Mouse (Mus musculus): ENCODE results near the gene Parg. TPM values are rescaled to one million over a fixed set of nuclear protein-coding genes. Genes with fewer than 3 reads are reported as not detected.
"Not testable (repeated sequence)": the region's sequence is repeated elsewhere in the genome, so short reads cannot be mapped to it uniquely, and the experiment has no call there.

Parg gene
- total RNA-seq (2021) (10 to 100 TPM; 49.0 to 69.1 TPM), polyA plus RNA-seq (2012; rRNA removed) (6.3 and 8.9 TPM in 2 replicates)
- long read RNA-seq, full-length matches to known transcripts = 22 of 41 reads
- long read RNA-seq, partial matches to known transcripts = 5 of 41 reads
- long read RNA-seq, other reads (novel, unspliced or antisense) = 14 of 41 reads

GRCm38 (mm10) chr14:32201791-32202451 is at the start of gene Parg, which contains the start of gene Timm23:
Parg (plus strand) TSS chr14:32201949.
Timm23 (minus strand) TSS chr14:32201898.
- peak; percentile 93 for DNase-seq

- no peak for DNase-seq
Measured at GRCm38 (mm10) chr14:32152243-32152965, 49.3 kb upstream of the Parg start.

- no peak for DNase-seq
Measured at GRCm38 (mm10) chr14:32153156-32153555, 48.6 kb upstream of the Parg start.

- no peak for DNase-seq
Measured at GRCm38 (mm10) chr14:32154758-32155157, 47.0 kb upstream of the Parg start.

GRCm38 (mm10) chr14:32159150-32159670 is 42.5 kb upstream of the Parg start:
- no peak for DNase-seq

GRCm38 (mm10) chr14:32159690-32160246 is 42.0 kb upstream of the Parg start, which contains the start of gene Ncoa4:
Ncoa4 (plus strand) TSS chr14:32159865.
- peak; percentile 98 for DNase-seq

GRCm38 (mm10) chr14:32160563-32160962 is 41.2 kb upstream of the Parg start:
- DNase-seq = no peak

GRCm38 (mm10) chr14:32161090-32161885 is 40.5 kb upstream of the Parg start:
- no peak for DNase-seq

- no peak for DNase-seq
Measured at GRCm38 (mm10) chr14:32162231-32162630, 39.5 kb upstream of the Parg start.

GRCm38 (mm10) chr14:32163203-32163888 is 38.4 kb upstream of the Parg start:
- no peak for DNase-seq

- no peak for DNase-seq
Measured at GRCm38 (mm10) chr14:32164173-32165051, 37.3 kb upstream of the Parg start.

GRCm38 (mm10) chr14:32165278-32166061 is 36.3 kb upstream of the Parg start:
- DNase-seq = peak; percentile 87

GRCm38 (mm10) chr14:32166062-32166441 is 35.7 kb upstream of the Parg start:
- DNase-seq = no peak

GRCm38 (mm10) chr14:32166840-32167239 is 34.9 kb upstream of the Parg start:
- no peak for DNase-seq

- no peak for DNase-seq
Measured at GRCm38 (mm10) chr14:32167326-32167725, 34.4 kb upstream of the Parg start.

- DNase-seq = peak; percentile 34
Measured at GRCm38 (mm10) chr14:32168653-32169231, 33.0 kb upstream of the Parg start.

GRCm38 (mm10) chr14:32170137-32170536 is 31.6 kb upstream of the Parg start:
- no peak for DNase-seq

- no peak for DNase-seq
Measured at GRCm38 (mm10) chr14:32175310-32175709, 26.4 kb upstream of the Parg start.

- DNase-seq = not testable (repeated sequence)
Measured at GRCm38 (mm10) chr14:32176590-32176989, 25.2 kb upstream of the Parg start.
